Mouse (Mus musculus) mesoderm, embryonic 11.5 days (tissue): ENCODE results near the gene Prim2.

ENCODE experiments used
- DNase-seq: peaks from one replicate; pipeline ENCODE4 v3.0.0-alpha.2; 2012; ENCODE audit warnings: low read depth, low spot score

Prim2 gene

GRCm38 (mm10) chr1:33551350-33551749 is 118.2 kb downstream of the Prim2 start:
- DNase-seq = no peak

GRCm38 (mm10) chr1:33541708-33542107 is 127.9 kb downstream of the Prim2 start:
- DNase-seq = no peak

DNA sequence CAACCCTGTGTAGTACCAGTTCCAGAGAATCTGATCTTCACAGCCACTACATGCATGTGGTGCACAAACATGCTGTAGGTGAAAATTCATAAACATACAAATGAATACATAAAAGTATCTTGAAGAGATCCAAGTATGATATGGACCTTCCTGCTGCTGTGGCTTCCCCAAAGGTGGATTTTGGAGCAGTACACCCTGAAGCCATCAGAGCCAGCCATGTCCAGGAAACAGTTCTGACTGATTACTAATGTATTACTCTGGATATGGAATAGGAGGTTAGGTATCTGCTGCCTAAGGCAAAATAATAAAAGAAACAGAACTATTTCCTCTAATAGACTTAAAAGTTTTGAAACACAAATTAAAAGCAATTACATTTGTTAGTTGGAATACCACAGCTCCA is 131.6 kb downstream of the Prim2 start:
- no peak for DNase-seq

GRCm38 (mm10) chr1:33536272-33537004 is 133.2 kb downstream of the Prim2 start:
- no peak for DNase-seq

DNA sequence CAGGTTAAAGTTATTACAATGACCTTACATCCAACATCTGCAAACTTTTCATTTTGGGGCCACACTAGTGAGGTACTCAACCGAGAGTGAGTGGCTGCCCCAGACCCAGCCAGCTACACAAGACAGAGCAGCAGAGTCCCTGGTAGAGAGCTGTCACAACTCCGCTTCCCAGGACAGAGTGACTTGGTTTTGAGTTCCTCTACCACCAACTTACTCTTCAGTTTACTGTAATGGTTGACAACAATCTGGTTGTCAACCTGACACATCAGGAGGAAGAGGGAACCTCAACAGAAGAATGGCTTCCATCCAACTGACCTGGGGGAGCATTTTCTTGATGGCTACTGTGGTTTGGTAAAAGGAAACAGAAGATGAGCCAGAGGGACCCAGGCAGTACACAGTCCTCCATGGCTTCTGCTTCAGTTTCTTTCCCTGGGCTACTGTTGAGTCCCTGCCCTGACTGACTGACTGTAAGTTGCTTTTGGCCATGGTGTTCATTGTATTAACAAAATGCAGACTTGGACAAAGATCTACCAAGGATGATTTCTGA is 134.4 kb downstream of the Prim2 start:
- no peak for DNase-seq

DNA sequence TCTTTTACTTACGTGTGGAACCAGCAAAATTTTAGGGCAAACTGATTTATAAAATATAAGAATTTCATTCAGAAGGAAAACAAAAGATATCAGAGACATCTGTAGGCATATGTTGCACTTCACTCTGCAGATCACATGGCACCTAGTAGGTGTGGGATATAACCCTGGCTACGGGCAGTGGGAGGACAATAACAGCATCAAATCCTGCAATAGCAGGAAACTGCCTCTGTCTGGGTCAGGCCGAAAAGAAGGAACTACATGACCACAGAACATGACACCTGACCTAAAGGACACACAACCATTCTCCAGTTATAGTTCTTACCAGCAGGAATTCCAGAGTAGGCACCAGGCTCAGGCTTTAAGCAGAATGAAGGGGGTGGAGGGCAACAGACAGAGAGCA is 137.7 kb downstream of the Prim2 start:
- no peak for DNase-seq

DNA sequence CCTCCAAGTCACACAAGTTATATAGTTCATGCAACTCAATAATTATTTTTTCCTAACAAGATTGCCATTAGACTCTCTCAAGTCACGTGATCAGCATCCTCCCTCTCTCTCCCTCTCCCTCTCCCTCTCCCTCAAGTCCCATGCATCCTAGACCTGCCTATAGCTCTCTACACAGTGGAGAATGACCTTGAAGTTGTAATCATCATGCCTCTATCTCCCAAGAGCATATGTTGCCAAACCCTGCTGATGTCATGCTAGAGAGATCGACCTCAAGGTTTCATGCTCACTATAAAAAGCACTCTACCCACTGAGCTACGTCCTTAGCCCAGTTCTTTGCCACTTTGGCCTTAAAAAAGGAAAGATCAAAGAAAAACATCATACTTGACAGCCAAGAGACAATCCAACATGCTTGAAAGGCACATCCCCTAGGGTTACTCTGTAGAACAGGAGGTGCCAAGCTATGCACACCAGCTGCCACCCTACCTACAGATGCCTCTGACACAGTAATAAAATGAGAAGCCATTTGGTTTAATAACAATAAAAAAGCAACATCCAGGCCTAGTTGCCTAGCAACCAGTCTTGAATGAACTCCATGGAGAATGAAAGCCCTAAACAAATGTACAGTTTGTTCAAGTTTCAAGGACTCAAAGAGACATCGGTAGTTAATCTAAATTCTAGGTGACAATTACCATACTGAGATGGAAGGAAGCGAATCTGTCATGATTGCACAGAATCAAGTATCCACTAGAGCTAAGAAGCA is 138.3 kb downstream of the Prim2 start:
- DNase-seq = peak; percentile 13

GRCm38 (mm10) chr1:33530491-33530890 is 139.1 kb downstream of the Prim2 start:
- no peak for DNase-seq

GRCm38 (mm10) chr1:33529543-33530232 is 139.9 kb downstream of the Prim2 start:
- no peak for DNase-seq

- no peak for DNase-seq
These were observed 142.2 kb downstream of the Prim2 start for GRCm38 (mm10) chr1:33527352-33527863.

- DNase-seq = no peak
These were observed 146.4 kb downstream of the Prim2 start for GRCm38 (mm10) chr1:33523223-33523622.

DNA sequence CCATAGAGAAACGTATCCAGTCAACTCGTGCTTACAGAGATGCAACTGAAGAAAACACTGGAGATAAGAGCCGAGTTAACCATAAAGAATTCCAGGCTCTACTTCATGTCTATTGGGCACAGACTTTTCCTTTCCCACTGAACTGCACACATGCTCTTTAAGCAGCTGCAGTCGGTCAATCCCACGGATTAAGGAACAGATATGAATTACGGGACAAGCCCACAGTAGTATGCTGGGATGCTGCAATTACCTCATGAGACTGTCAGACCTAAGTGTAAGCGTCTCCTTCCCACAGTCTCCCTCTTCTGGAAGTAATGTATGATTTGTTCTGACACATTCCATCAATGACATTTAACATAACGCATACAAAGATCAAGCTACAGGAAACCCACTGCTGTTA is 154.5 kb downstream of the Prim2 start:
- DNase-seq = no peak

GRCm38 (mm10) chr1:33511310-33511709 is 158.3 kb downstream of the Prim2 start:
- no peak for DNase-seq

GRCm38 (mm10) chr1:33504371-33504770 is 165.2 kb downstream of the Prim2 start:
- no peak for DNase-seq

DNA sequence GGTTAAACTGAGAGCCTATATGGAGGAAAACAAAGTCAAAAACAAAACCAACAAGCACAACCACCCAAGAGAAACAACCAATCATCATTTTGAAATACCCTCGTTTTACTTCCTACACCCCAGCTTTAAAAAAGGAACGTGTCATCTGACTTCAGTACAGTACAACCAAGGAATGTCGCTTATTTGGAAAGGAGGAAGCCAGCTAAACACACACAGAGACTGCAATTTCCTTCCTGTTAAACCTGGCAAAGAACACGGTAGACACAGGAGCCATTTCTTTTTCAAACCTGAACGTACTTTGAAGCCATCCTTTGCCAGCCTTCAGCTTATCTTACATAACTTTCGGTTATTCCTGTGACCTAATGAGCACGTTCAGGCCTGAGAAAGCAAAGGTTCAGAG is 166.7 kb downstream of the Prim2 start:
- DNase-seq = no peak

DNA sequence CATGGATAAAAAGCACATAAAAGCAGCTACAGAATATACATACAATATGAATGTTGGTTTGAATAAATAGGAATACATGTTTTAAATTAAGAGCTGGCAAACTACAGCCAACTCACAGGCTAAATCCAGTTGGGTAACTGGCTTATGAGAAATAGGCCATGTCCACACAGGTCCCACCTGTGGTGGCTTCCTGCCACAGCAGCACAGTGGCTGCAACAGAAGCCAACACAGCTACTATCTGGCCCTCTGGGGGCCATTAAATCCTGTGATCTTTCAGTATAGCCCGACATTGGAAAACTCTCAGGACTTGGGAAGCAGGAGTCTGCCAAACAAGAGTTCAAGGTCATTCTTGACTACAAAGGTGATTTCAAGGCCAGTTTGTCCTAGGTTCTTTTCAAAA is 167.3 kb downstream of the Prim2 start:
- DNase-seq = no peak

- DNase-seq = no peak
These were observed 169.5 kb downstream of the Prim2 start for GRCm38 (mm10) chr1:33500111-33500510.

GRCm38 (mm10) chr1:33499603-33500002 is 170.0 kb downstream of the Prim2 start:
- no peak for DNase-seq

DNA sequence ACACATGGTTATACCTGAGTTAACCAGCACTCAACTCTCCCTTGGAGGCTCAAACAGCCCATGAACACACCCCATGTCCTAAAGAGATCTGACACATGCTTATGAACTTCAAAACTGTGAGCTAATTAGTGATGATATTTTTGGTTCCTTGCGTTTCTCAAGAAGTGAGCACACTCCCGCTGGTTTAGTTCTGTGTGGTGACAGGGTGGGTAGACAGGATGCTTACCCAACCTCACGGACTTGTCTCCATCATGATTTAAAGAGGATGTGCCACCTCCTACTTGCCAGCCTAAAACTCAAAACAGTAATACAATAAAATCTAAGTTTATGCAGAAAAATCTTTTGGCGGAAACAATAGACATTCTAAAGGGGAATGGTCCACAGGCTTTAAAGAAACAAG is 173.5 kb downstream of the Prim2 start:
- DNase-seq = no peak

DNA sequence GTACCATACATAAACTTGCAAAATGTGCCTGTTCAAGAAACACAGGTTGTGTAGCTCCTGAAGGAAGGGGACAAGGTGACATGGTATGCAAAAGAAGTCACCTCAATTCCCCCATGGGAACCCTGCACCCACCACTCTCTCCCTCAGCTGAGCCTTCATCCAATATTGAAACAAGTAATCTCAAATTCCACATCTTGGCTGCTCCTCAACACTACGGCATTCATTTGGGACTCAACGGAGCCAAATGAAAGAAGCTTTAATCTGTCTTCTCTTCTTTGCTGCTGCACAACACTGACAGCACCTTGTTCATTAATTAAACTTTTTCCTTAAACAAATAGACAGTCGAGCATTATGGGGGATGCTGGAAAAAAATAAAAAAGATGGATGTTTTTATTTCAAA is 174.0 kb downstream of the Prim2 start:
- DNase-seq = no peak

- no peak for DNase-seq
These were observed 174.4 kb downstream of the Prim2 start for GRCm38 (mm10) chr1:33495203-33495553.

- no peak for DNase-seq
These were observed 174.9 kb downstream of the Prim2 start for GRCm38 (mm10) chr1:33494524-33495202.
